Mouse (Mus musculus) adrenal gland, postnatal 25 days (tissue): ENCODE data around the gene Smbd1. TPM values are rescaled to one million over a fixed set of nuclear protein-coding genes. Genes with fewer than 3 reads are reported as not detected.

Experiments used
- DNase-seq: peaks from one replicate; pipeline ENCODE4 v3.0.0; 2021; ENCODE audit warnings: mixed read lengths
- total RNA-seq: library from RNA; stranded (reverse); gene quantifications from 2 replicates; pipeline ENCODE4 v1.2.3, GENCODE M21; 2021

Smbd1 gene
- total RNA-seq, 1 experiment from 2014 or later: not detected

- no peak for DNase-seq
Measured at GRCm38 (mm10) chr16:32813362-32813761, 3.1 kb upstream of the Smbd1 start.

- DNase-seq: peak; percentile 89
Measured at GRCm38 (mm10) chr16:32812888-32813361, 2.6 kb upstream of the Smbd1 start.

- DNase-seq: no peak
Measured at GRCm38 (mm10) chr16:32807408-32808185, 2.7 kb downstream of the Smbd1 start.

GRCm38 (mm10) chr16:32805151-32805550, 5.1 kb downstream of the Smbd1 start:
- no peak for DNase-seq

GRCm38 (mm10) chr16:32803901-32804300, 6.4 kb downstream of the Smbd1 start:
- DNase-seq: no peak

GRCm38 (mm10) chr16:32803252-32803853, 6.9 kb downstream of the Smbd1 start:
- DNase-seq: peak; percentile 70

- DNase-seq: no peak
Measured at GRCm38 (mm10) chr16:32797426-32797689, 12.9 kb downstream of the Smbd1 start, which contains the start of gene Muc20. Muc20 (minus strand) TSS chr16:32797435.

- no peak for DNase-seq
Measured at GRCm38 (mm10) chr16:32796676-32797425, 13.4 kb downstream of the Smbd1 start.

- no peak for DNase-seq
Measured at GRCm38 (mm10) chr16:32795177-32795576, 15.1 kb downstream of the Smbd1 start.

GRCm38 (mm10) chr16:32790056-32790455, 20.2 kb downstream of the Smbd1 start:
- no peak for DNase-seq

- DNase-seq: no peak
Measured at GRCm38 (mm10) chr16:32784840-32785239, 25.4 kb downstream of the Smbd1 start.

GRCm38 (mm10) chr16:32783324-32784062, 26.8 kb downstream of the Smbd1 start:
- DNase-seq: no peak

- no peak for DNase-seq
Measured at GRCm38 (mm10) chr16:32778956-32779355, 31.3 kb downstream of the Smbd1 start.

- DNase-seq: no peak
Measured at GRCm38 (mm10) chr16:32776676-32777075, 33.6 kb downstream of the Smbd1 start.

GRCm38 (mm10) chr16:32766904-32767303, 43.4 kb downstream of the Smbd1 start:
- DNase-seq: no peak

GRCm38 (mm10) chr16:32764961-32765360, 45.3 kb downstream of the Smbd1 start:
- no peak for DNase-seq

- DNase-seq: no peak
Measured at GRCm38 (mm10) chr16:32764550-32764949, 45.7 kb downstream of the Smbd1 start.

Other genes starting within 250 kb of the Smbd1 start
- gene Tfrc, start 201.6 kb downstream of the Smbd1 start, total RNA-seq: 37.9 and 42.6 TPM in 2 replicates
- 34.8 and 52.2 TPM in 2 replicates for gene Tnk2, start 166.6 kb downstream of the Smbd1 start, total RNA-seq
- not detected in 2 replicates for gene Muc4, start 74.6 kb downstream of the Smbd1 start, total RNA-seq
- gene Muc20, start 13.0 kb downstream of the Smbd1 start, total RNA-seq: 0.12 TPM in 1 of 2 replicates, not detected in the other
- 101 and 103 TPM in 2 replicates for gene Fyttd1, start 67.0 kb upstream of the Smbd1 start, total RNA-seq
- 32.6 and 36.4 TPM in 2 replicates for gene Rubcn, start 67.3 kb upstream of the Smbd1 start, total RNA-seq
- gene Lrch3, start 103.6 kb upstream of the Smbd1 start, total RNA-seq: 40.7 and 42.7 TPM in 2 replicates
- gene Iqcg, start 245.7 kb upstream of the Smbd1 start, total RNA-seq: 0.48 and 1.6 TPM in 2 replicates
- gene Rpl35a, start 246.0 kb upstream of the Smbd1 start, total RNA-seq: 492 and 649 TPM in 2 replicates